Mouse (Mus musculus) frontal cortex, postnatal 10 days (tissue): ENCODE measurements at regions not wholly inside any gene's neighbourhood (a gene's known extent, or its start where the extent isn't known, plus 50 kb on each side); places are given as distances from the start of the nearest gene placed in this dataset.
A peak's percentile ranks its signal among the peaks of the same experiment; 100 is the strongest.

Source experiments
- DNase-seq, 2 experiments: peaks; one replicate each; pipeline ENCODE4 v3.0.0; 2022; ENCODE audit warnings: low spot score in 2 of 2, mixed read lengths in 1 of 2

DNA sequence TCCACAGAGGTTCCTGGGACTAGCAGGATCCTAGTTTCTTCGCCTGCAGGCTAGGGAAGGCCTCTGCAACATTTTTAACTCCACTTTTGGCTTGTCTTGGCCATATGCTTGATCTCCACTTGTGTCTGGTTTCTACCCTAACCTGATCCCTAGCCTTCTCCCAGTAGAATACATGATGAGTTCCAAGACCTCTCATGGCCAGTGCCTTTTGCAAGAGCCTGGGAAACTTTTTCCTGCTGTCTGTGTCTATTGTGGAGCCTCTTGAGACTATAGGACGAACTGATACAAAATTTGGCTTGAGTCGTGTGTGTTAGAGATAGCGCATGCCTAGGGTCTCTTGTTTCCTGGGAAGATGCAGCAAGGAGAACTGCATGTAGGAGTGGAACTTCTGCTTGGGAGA is 119.3 kb downstream of the Cartpt start:
- DNase-seq, result no peak

DNA sequence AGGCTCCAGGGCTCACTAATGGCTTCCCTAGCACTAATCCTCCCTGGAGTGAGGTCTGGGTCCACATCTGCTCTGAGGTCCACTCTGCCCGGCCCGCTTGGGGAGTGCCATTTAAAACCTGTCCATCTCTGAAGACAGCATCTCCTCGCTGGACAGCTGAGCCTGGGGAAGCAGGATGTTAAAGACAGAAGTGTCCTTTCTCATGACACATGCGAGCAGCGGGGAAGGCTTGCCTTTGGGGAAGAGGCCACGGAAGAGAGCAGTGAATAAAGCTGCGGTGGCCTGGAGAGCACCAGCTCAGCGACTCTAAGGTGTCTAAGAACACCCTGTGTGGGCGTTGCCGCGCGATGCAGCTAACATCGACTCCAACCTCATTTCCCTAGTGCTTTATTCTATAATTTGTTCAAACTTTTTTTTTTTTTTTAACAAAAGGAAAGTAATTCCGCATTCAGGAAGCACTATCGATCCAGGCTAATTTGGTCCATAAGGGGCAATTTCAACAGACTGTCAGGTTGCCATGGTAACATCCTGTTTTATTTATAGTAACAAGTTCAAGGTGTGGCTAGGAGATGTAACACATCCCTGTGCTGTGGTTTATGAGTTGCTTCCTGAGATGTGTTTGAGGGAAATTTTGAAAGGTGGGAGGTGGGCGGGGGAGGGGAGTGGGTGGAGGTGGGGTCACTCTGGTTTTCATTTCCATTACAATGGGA is 120.0 kb downstream of the Cartpt start:
- no peak for DNase-seq

DNA sequence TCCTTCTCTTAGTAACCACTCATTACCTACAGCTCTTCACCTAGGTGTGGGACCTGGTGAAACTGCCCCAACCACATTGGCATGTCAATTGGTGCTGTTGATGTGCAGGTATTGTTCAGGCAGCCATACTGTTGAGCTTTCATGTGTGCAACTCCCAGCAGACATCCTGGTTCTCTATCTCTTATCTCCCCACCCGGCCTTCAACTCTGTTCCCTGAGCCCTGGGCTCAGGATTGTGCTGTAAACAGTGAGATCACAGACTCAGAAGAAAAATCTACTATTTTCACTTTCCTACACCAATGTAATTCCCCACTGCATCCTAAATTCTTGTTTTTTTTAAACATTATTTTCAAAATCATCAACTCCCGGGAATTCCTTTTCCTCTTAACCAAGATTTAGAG is 122.1 kb downstream of the Cartpt start:
- no peak for DNase-seq

DNA sequence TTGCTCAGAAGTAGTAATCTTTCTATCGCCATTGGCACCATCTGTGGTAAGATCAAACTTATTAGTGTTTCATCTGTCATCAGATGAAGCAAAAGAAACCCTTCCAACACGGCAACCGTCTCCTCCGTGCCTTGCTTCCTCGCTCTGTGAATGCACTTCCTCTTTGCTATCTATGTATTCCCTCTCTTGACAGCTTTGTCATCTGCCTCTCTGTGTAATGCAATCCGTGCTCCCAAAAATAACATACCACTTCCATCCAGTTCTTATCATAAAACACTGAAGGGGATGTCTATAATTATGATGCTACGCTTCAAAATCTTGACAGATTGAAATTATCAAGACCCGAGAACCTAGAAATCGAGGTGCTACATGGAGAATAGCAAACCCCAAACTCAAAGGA is 123.2 kb downstream of the Cartpt start:
- DNase-seq, result no peak

DNA sequence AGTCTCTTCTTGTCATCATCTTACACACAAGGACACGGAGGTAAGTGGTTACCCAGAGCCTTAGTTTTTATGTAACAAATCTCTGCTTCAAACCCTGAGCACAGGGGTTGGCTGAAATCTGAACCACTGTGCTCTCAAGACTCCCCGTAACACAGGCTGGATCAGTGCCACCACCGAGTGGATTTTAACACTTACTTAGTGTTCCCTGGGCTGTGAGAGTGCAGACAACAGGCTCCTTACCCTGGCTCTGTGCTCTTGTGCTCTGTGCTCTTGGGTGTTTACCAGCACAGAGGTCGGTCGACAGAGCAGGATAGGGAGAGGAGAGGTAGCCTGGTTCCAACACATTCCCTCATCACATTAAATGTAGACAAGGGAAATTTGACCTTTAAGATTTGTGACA is 134.9 kb downstream of the Cartpt start:
- DNase-seq, result no peak

DNA sequence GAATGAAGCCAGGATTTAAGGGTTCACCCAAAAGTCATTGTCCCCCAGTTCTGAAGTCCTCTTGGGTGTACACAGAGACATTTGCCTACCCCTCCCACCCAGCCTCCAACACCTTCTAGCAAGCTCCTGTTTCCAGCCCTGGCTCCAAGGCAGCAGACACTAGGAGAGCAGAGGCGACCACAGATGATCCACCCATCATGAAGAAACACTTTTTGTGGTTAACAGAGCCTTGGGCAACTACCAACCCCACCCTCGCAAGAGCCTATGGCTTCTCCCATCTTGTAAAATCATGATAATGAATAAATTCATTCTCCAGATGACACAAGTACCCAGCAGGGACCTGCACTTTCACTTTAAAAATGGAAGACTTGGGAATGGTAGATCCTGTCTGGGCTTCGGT is 136.1 kb downstream of the Cartpt start:
- DNase-seq, result no peak

DNA sequence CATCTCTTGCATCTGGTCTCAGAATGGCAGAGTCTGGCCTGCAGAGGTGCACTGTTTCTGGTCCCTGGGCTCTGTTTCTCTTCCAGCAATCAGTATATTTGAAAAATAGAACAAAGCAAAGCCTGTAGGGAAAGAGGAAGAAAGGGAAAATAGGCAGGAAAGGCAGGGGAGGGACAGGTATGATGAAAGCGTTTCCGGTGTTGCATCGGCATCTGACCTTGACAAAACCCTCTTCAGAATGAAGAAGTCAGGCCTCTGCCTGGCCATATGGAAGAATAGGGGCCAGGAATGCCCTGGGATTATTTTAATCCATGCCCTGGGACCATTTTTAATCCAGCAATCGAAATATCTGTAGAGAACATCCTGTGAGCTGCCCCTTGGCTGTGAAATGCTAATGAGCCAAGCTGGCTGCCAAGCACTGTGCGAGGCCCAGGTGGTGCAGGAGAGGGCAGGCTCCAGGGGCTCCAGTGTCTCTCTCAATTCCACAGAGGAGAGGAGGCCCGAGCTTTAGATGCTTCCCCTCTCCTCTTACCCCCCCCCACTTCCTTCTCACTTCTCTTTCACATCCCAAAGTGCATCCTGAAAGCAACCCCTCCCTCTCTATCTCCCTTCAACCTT is 136.7 kb downstream of the Cartpt start:
- DNase-seq, result no peak

DNA sequence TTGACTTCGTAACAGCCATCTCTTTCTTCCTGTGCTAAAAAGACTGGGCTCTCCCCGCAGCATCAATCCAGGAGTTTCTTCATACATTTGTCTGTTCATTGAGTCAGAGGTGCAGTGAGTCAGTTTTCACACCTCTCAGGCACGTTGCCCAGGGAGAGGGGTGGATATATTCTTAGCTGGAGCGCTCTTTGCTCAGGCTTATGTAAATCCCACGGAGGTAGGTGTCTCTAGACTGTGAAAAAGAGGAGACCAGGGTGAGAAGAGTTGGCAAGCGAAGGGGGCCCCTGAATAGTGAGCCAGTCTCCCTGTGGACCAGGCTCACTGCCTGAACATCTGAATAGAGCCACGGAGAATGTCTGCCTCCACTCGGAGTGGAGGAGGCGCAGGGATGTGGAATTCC is 139.0 kb downstream of the Cartpt start:
- peak; percentile 37 to 75 for DNase-seq

DNA sequence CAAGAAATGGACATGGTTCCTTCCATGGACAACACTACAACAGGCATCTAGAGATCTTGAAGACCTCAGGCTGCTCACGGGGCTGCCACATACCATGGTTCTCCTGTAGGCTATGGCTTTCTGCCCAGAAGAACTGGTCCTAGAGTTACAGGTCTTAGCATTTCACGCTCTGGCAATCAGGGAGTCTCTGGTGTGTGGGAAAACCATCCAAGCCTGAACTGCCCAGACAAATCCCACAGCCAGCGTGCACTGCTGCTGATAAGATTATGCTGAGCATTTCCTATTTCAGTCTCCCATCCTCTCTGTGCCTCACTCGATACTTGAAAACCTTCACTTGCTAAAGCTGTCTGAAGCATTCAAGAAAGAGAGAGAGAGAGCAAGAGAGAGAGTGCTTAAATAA is 139.5 kb downstream of the Cartpt start:
- no peak for DNase-seq

DNA sequence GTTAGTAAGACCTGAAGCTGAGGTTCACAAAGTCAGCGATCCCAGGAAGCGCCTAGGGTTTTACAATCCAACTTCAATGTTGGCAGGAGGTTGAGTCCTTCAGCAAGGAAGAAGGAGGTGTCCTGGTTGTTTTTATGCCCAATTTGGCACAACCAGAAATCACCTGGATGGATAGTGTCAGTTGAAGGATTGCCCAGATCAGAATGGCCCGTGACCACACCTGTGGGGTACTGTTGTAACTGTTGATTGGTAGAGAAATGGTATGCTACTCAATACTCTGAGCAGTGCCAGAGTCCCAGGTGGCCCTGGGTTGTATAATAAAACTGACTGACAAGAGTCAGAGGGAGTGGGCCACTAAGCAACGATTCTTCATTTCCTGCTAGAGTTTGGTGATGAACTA is 140.2 kb downstream of the Cartpt start:
- no peak for DNase-seq

DNA sequence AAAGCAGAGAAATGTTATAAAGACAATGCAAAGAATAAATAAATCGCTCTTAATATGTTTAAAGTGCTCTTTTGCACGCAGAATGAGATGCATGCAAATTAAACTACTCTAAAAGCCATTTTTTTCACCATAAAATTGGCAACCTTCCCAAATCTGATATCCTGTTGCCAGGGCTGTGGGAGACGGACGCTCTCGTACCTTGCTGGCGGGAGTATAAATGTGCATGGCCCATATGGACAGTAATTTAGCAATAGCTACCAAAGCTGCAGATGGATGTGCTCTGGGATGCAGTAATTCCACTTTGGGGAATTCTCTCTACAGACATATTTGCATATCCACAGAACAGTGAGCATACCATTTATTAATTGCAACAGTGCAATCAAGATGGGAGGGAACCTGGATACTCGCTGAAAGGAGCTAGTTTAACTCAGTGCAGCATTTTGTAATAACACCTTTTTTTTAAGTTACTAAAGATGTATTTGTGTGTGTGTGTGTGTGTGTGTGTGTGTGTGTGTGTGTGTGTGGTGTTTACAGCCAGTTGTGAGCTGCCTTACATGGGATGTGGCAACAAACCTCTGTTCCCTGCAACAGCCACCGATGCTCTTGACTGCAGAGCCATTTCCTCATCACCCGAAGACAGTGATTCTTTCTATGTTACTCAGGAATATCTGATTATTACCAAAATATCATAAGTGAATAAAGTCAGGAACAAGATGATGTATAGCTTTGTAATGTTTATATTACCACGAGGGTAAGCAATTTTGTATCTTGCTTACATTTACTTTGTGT is 141.4 kb downstream of the Cartpt start:
- DNase-seq, result no peak

DNA sequence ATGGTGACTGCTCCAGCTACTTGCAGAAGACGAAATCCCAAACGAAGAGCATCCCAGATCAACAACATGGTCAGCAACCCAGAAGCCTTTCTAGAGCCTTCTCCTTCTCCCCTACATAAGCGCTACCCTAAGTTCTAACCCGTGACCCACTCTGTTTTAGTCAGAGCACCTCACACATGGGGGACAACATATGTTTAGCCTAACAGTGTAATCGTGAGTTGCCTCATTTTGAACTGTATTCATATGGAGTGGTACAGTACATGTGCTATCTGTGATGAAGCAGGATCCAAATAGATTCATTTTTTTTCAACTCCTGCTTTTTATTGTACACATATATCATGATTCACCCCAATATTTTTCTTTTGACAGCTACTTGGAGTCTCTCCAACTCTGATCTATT is 146.2 kb downstream of the Cartpt start:
- no peak for DNase-seq

DNA sequence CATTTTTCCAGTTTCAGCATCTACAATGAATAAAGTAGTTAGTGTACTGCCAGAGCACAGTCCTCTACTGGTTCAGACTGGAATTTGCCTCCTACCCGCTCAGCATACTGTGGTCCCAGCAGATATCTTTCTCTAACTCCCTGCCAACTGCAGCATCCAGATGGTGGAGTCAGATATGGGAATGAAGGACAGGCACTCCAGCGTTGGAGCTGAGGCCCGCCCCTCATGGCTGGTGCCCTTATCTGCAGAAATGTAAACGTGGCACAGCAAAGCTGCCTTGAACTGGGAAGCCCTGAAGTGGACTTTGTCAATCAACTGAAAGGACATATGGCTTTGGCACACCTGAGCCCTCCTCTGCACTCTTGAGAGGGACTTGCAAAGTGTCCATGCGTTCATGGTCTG is 146.6 kb downstream of the Cartpt start:
- DNase-seq, result no peak

DNA sequence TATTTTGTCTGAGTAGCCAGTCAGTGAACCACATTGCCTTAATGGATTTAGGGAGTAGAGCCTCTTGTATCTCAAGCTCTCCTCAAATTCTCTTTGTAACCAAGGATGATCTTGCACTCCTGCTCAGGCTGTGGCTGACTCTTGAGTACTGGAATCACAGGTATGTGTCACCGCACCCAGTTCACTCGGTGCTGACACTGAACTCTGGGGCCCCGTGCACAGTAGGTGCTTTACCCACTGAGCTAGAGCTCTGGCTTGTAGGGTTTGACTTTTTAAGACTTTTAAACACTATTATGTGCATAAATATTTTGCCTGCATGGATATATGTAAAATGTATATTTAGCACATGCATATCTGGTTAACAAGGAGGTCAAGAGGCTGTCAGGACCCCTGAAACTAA is 147.4 kb downstream of the Cartpt start:
- no peak for DNase-seq

DNA sequence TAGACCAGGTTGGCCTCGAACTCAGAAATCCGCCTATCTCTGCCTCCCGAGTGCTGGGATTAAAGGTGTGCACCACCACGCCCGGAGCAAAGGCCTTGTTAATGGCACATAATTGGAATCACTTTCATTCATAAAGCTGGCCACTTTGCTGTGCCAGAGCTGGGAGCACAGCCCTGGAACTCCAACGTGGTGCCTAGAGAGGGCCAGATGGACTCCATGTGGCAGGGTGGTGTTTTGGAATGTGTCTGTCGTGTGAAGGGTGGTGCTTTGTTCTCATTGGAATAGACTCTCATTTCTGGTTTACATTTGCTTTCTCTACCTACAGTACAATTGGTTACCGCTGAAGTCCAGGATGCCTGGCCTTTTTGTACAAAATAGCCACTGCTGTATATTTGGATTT is 150.2 kb downstream of the Cartpt start:
- no peak for DNase-seq

DNA sequence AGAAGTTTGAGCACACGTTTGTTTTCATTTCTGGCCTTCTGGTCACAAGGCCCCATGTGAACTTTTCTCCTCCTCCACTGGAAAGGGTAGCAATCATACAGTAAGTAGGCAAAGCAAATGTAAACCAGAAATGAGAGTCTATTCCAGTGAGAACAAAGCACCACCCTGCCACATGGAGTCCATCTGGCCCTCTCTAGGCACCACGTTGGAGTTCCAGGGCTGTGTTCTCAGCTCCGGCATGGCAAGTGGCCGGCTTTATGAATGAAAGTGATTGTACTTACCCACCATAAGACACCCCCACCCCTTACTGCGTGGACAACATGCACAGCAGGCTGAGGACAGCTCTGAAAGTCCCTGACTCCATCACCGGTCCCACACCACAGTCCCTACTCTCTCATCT is 151.5 kb downstream of the Cartpt start:
- no peak for DNase-seq

DNA sequence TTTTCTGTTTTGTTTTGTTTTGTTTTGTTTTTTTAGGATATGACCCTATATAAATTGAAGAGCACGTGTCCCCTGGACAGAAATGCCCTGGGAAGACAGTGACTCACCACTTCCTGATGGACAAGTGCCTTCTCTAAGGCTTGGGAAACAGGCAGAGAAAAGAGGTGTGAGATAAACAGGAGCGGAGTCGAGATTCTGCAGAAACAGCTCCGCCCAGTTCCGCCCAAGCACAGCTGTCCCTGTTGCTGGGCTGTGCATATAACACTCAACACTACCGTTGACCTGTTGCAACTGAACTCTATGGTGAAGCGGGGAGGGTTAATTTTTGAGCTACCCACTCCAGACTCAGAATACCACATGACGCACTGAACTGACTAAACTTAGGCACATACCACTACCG is 152.8 kb downstream of the Cartpt start:
- DNase-seq, result no peak

DNA sequence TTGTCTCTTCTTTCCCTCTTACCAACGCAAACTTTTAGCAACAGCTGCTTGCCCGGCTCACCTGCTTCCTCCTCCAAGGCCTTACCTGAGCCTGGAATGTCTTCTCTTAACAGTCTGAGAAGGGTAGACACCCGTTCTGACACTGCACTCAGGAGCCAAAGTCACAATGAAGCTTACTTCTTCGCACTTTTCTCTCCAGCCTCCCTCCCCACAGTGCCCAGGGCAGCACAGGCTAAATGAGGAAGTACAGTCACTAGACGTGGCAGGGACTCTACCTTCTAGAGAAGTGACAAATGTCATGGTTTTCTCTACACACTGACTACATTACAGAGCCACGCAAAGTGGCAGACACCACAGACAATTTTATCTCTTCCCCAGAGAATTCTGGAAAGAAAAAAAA is 155.4 kb downstream of the Cartpt start:
- DNase-seq, result no peak

DNA sequence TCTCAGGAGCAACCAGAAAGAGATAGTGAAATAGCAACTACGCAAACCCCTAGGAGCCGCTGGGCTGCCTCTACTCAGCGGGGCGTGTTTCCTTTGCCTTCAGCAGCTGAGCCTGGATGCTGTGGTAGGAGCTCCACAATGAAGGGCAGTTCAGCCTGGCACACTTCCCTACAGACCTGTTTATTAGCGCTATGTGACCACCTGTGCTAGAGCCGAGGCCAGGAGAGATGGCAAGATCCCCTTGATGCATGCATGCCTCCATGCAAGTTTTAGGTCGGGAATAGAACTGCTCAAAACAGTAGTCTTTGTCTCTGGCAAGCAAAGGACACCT is 156.1 kb downstream of the Cartpt start:
- DNase-seq, result no peak

DNA sequence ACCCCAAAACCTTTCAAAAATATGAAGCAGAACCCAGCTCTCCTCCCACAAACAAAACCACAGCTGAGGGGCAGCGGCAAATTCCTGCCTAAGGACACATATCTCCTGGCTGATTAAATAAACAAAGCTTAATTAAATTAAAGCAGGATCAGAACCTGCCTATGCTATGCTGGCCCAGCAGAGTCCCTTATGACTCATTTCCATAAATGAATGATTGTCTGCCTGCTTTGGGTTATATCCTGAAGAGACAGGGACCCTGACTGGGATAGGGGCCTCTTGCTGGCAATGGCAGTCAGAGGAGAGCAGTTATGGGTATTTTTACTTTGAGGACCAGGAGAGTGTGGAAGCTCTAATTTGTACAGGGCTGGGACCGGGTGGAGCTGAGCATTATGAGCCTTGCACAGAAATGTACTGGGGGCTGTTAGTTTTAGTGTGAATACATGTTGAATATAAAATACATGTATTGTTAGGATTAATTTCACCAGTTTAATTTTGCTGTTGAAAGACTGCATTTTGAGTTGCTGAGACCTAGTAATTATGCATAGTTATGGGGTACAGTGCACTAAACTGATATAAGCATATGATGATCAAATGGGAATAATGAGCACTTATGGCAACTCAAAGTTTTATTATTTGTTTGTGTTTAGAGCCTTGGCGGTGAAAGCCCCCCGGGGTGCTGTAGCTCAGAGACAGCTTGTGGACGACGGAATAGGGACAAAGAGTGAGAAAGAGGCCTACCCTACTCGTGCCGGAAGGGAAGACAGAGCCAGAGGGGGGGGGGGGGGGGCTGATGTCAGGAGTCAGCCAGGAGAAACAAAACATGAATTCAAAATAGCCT is 156.7 kb downstream of the Cartpt start:
- no peak for DNase-seq

DNA sequence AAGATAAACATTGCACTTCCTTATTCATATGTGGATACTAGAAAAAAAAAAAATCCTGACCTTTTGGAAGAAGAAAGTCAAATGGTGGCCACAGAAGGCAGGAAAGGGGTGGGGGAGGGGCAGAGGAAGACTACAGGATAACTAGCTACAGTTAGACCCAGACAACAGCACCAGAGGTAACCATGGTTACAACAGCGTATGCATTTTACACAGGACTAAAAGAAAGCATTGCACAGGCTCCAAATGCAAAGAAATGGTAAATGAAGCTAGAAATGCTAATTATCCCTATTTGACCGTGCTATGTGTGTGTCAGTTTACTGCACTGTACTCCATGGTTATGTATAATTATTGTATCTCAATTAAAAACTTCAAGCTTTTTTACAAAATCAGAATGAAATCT is 158.4 kb downstream of the Cartpt start:
- no peak for DNase-seq

DNA sequence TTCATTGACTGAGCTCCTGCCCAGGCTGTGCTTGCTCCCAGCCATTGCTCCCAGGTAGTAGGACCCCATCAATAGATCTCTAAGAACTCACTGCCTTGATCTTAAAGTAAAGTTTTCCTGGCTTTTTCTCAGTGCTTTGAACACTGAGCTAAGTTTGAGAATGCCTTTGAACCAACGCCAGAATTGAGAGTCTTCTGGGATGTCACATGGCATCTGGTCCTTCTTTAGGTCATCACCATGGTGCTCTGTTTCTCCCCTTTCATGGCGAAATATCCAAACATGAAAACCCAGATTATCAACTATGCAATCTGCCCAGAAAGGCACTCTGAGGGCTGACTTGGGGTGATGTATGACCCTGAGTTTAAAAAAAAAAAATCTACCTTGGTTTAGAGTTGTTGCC is 158.9 kb downstream of the Cartpt start:
- no peak for DNase-seq
